Mouse (Mus musculus) limb, embryonic 11.5 days (tissue): ENCODE data around the gene Dcun1d2. TPM values are rescaled to one million over a fixed set of nuclear protein-coding genes. Genes with fewer than 3 reads are reported as not detected.

Experiments
- ATAC-seq: fragments of 200-750 bp; cut with Nextera tagmentation; 2 replicates; pipeline ENCODE4 v1.8.0; 2017; ENCODE audit warnings: low read depth; ENCODE audit not compliant: insufficient number of reproducible peaks, low FRiP score, low TSS enrichment
- DNase-seq: peaks from one replicate; pipeline ENCODE4 v3.0.0-alpha.2; 2015; ENCODE audit warnings: low spot score
- H3K27ac ChIP-seq: fragments of 300-500 bp; sonication (generic); replicated peaks from 2 replicates; pipeline ENCODE4 v1.5.1; 2014; ENCODE audit warnings: low read depth, mild to moderate bottlenecking, low read length
- H3K27me3 ChIP-seq: fragments of 300-500 bp; sonication (generic); 2 replicates; pipeline ENCODE4 v1.6.1; 2014; ENCODE audit warnings: mild to moderate bottlenecking, low read length, mixed read lengths; ENCODE audit not compliant: control insufficient read depth, insufficient read depth
- H3K36me3 ChIP-seq: fragments of 300-500 bp; sonication (generic); 2 replicates; pipeline ENCODE4 v1.6.1; 2014; ENCODE audit warnings: mild to moderate bottlenecking, low read length, moderate library complexity, mixed read lengths; ENCODE audit not compliant: control insufficient read depth, insufficient read depth
- H3K4me1 ChIP-seq: fragments of 300-500 bp; sonication (generic); 2 replicates; pipeline ENCODE4 v1.6.1; 2014; ENCODE audit warnings: low read length, mixed read lengths; ENCODE audit not compliant: control insufficient read depth, insufficient read depth
- H3K4me2 ChIP-seq: fragments of 300-500 bp; sonication (generic); 2 replicates; pipeline ENCODE4 v1.6.1; 2014; ENCODE audit warnings: low read depth, mild to moderate bottlenecking, moderate library complexity; ENCODE audit not compliant: severe bottlenecking
- H3K4me3 ChIP-seq: fragments of 300-500 bp; sonication (generic); 2 replicates; pipeline ENCODE4 v1.5.1; 2014; ENCODE audit warnings: low read depth, low read length
- H3K9ac ChIP-seq: fragments of 300-500 bp; sonication (generic); 2 replicates; pipeline ENCODE4 v1.6.1; 2014; ENCODE audit warnings: mild to moderate bottlenecking, low read length
- H3K9me3 ChIP-seq: fragments of 300-500 bp; sonication (generic); 2 replicates; pipeline ENCODE4 v1.6.1; 2016; ENCODE audit warnings: low read length; ENCODE audit not compliant: control insufficient read depth
- WGBS: fragments of 180-500 bp; shearing (Covaris S2); extraction: QIAGEN DNeasy Blood & Tissue Kit; methylation state at CpG from one replicate; pipeline ENCODE4 v1.1.7; 2014; 5-methylcytosine and 5-hydroxymethylcytosine counted together
- polyA plus RNA-seq: library from polyadenylated mRNA; unstranded; fragments of >200 nt; fragmentation: Nextera tagmentation; extraction: Ambion mirVana; gene quantifications from 2 replicates; pipeline ENCODE4 v1.2.1, GENCODE M21; 2014

Dcun1d2 gene
- polyA plus RNA-seq, 1 experiment from 2014 or later: 28.7 TPM

GRCm38 (mm10) chr8:13209770-13210169 lies 78.2 kb downstream of the Dcun1d2 start:
- H3K9ac ChIP-seq: no peak overlapping the region
- DNase-seq: no peak
- no peaks in the 10 kb centered on the region for H3K9me3 ChIP-seq

GRCm38 (mm10) chr8:13208627-13209355 lies 79.1 kb downstream of the Dcun1d2 start:
- H3K4me2 ChIP-seq: no peak overlapping the region
- no peak overlapping the region for H3K27ac ChIP-seq
- no peak for ATAC-seq
- DNase-seq: no peak
- no peaks in the 10 kb centered on the region for H3K27me3 ChIP-seq
- no peak overlapping the region for H3K9ac ChIP-seq
- no peaks in the 10 kb centered on the region for H3K9me3 ChIP-seq
- no peak overlapping the region for H3K4me3 ChIP-seq
- peaks cover 6% of the 10 kb centered on the region; the same call in 1 of the 2 replicates for H3K4me1 ChIP-seq
- 38% methylated on average over 6 of the region's 6 CpGs for WGBS
- no peaks in the 10 kb centered on the region for H3K36me3 ChIP-seq

More at GRCm38 (mm10) chr8:13209770-13210169, 78.2 kb downstream of the Dcun1d2 start:
- Histone ChIP-seq H3K4me2 (no peak overlapping the region), H3K4me1 (peaks cover 6% of the 10 kb centered on the region; the same call in 1 of the 2 replicates), H3K27ac (no peak overlapping the region), H3K4me3 (no peak overlapping the region), H3K27me3 (no peaks in the 10 kb centered on the region), H3K36me3 (no peaks in the 10 kb centered on the region)
- WGBS: 32% methylated on average over 1 of the region's 1 CpGs
- ATAC-seq: no peak

GRCm38 (mm10) chr8:13206290-13206689 lies 81.6 kb downstream of the Dcun1d2 start:
- Histone ChIP-seq H3K36me3 (no peaks in the 10 kb centered on the region), H3K4me3 (no peak overlapping the region), H3K4me2 (no peak overlapping the region), H3K27me3 (peaks cover 16% of the 10 kb centered on the region), H3K27ac (no peak overlapping the region), H3K4me1 (no peaks in the 10 kb centered on the region), H3K9ac (no peak overlapping the region), H3K9me3 (no peaks in the 10 kb centered on the region)
- DNase-seq (no peak), ATAC-seq (no peak)
- 24% methylated on average over 5 of the region's 5 CpGs for WGBS

Other genes with a start within 250 kb of the Dcun1d2 start
- 0.16 and 0.24 TPM in 2 replicates for gene Proz, start 227.2 kb downstream of the Dcun1d2 start, polyA plus RNA-seq
- gene Pcid2, start 182.7 kb downstream of the Dcun1d2 start, polyA plus RNA-seq: 55.7 and 57.4 TPM in 2 replicates
- gene Cul4a, start 182.5 kb downstream of the Dcun1d2 start, polyA plus RNA-seq: 107 and 108 TPM in 2 replicates
- gene Lamp1, start 129.0 kb downstream of the Dcun1d2 start, polyA plus RNA-seq: 214 and 221 TPM in 2 replicates
- 15.7 and 17.7 TPM in 2 replicates for gene Grtp1, start 87.5 kb downstream of the Dcun1d2 start, polyA plus RNA-seq
- gene Adprhl1, start 34.0 kb downstream of the Dcun1d2 start, polyA plus RNA-seq: not detected in 2 replicates
- 35.9 and 38.6 TPM in 2 replicates for gene Tmco3, start 59 bp upstream of the Dcun1d2 start, polyA plus RNA-seq
- gene Tfdp1, start 50.6 kb upstream of the Dcun1d2 start, polyA plus RNA-seq: 196 and 199 TPM in 2 replicates
- gene Atp4b, start 108.7 kb upstream of the Dcun1d2 start, polyA plus RNA-seq: not detected in 2 replicates
- 0.03 TPM in 1 of 2 replicates, not detected in the other for gene Grk1, start 117.0 kb upstream of the Dcun1d2 start, polyA plus RNA-seq
- gene Tmem255b, start 147.1 kb upstream of the Dcun1d2 start, polyA plus RNA-seq: 0.58 TPM in 1 of 2 replicates, not detected in the other
- gene Gas6, start 206.4 kb upstream of the Dcun1d2 start, polyA plus RNA-seq: 3.2 and 3.6 TPM in 2 replicates